Mouse (Mus musculus): ENCODE data around the gene Tomm20.
A peak's percentile ranks its signal among the peaks of the same experiment; 100 is the strongest.

The Tomm20 gene

DNA sequence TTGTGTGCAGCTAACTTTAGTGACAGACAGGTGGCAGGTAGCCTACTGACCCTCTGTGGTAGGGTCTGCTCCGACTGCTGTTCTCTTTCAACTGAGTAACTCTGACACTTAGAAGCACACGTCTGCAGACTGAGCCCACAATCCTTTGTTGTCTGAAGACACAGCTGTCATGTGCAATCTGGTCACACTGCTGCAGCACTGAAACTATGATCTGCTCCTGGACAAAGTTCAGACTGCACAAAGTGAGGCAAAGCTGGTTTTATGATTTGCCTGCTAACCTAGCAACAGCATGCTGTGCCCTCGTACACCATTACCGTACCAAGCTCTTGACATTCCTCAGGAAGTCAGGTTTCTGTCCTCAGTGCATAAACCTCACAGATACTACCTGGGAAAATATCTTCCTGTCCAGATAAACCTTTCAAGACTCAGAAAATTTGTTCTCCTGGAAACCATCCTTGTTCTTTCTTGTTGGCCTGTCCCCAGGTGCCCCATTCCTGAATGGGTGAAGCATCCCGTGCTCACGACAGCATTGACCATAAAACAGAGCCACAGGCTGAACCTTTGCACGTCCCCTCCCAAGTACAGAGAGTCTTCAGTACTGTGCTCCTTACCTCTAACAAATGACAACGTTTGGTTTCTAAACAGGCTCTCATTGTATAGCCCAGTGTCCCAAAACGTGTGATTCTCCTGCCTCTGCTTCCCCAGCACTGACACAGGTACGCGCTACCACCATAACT lies 6.4 kb upstream of the Tomm20 start:
- DNase-seq = no peak

DNA sequence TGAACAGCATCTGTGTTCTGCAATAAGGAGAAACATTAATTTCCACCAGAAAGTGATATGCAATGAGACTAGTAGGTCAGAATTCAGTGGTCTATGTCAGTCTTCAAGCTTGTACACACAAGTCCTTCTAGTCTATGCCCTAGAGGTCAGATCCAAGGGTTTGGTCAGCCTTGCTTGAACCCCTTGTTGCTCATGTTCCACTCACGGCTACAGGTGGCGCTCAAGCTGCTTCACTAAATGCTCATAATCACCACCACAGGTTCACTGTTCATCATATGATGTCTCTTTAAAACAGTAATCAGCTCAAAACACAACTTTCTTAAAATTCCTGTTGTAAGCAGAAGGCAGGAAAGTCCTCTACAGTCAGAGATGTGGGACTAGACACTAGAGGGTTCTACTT lies 3.9 kb upstream of the Tomm20 start:
- no peak for DNase-seq

DNA sequence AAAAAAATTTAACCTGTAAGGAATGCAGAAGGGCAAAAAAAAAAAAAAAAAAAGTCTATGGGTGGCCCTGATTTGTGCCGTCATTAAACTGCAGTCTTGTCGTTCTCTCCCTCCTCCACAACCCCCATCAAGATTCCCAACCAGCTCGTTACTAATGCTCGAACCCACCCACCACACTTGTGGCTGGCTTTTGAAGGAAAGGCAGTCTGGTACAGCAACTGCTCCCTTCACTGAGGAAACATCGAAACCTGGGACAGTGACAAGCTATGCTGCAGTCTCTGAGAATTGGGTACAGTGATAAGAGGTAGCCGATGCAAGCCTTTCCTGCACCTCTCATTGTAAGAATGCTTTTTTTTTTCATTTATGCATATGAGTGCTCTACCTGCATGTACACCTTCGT lies 800 bp upstream of the Tomm20 start:
- no peak for DNase-seq

DNA sequence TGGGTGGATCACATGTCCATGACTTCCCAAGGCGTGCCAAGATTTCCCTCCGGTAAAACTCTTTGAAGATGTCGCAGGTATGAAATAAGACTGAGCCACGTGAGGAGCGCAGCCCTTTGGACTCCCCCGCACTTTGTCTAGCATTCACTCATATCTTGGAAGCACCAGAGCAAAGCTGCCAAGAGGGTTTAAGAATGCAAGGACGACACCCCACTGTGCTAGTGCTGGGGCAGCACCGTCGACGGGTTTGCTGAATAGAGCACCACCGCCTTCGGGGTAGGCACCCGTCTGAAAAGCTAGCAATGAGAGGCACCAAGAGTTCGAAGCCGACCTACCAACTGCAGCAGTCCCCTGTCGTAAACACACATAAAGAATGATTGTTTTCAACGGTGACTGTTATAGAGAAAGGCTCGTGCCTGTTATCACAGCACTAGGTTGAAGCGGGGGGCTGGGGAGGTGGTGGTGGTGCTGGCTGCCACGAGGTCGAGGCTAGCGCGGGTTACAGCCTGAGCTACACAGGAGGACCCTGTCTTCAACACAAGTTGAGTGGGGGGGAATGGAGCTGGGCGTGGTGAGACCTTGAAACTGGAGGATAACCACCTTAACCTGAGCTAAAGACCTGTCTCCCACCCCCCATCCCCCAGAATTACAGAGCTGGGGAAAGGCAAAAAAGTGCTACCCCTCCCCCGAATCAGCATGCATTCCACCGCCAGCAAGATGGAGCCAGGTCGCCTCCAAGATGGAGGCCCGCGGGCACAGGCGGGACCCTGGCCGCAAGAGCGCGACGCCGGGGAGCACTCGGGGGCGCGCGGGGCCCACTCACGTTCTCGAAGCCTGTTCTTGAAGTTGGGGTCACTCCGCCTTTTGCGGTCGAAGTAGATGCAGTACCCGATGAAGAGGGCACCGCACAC lies 608 bp downstream of the Tomm20 start:
- peak; percentile 81 for DNase-seq

DNA sequence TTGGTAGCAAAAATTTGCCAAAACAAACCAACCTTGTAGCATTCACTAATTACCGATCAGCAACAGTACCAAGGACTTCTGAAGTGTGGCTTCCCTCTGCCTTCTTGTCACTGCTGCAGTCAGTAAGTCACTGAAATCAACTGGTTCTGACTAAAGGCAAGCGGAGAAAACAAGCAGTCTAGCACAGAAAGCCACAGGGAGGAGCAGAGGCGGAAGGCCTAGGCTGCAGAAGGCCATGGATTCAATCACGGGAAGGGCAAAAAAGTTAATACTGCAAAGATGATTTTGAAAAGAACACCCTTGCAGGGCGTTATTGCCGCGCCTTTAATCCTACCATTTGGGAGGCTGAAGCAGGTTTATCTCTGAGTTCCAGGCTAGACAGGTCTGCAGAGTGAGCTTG lies 2.1 kb downstream of the Tomm20 start:
- no peak for DNase-seq

DNA sequence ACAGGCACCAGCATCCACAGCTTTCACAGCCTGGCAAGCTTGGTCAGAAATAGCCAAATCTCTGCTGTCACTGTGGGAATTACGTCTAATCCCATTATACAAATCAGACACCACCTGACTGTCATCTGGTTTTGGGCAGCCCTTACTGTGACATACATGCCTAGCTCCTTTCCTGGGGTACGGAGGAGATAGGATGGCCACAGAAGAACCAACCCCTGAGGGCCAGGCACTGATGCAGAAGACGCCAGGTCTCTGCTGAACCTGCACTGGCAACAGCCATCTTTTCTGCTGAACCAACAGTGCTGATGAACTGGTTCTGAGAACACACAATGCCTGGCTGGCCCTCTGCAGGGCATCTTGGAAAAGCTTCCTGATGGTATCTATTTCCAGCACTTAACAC lies 8.3 kb downstream of the Tomm20 start:
- DNase-seq = no peak

DNA sequence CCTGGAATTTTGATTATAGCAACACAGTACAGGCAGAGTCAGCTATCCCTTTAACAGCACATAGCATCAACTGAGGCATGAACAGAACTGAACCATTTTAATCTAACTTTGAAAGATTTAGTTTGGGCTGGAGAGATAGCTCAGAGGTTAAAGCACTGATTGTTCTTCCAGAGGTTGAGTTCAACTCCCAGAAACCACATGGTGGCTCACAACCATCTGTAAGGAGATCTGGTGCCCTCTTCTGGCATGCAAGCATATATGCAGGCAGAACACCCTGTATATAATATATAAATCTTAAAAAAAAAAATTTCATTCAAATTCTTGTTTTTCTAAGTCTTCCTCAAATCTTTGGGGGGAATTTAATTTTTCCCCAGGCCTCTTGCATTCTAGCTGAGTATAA lies 9.7 kb downstream of the Tomm20 start:
- no peak for DNase-seq

DNA sequence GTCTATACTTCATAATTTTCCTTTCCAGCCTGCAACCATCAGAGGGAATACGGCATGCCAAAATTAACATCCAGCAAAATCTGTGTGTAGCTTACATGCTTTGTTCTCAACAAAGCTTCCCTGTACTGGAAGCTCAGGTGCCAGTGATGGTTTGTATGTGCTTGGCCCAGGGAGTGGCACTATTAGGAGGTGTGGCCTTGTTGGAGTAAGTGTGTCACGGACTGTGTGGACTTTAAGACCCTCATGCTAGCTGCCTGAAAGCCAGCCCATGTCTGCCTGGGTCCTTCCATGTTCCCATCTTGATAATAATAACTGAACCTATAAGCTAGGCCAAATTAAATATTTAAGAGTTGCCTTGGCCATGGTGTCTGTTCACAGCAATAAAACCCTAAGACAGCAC lies 10.3 kb downstream of the Tomm20 start:
- no peak for DNase-seq

DNA sequence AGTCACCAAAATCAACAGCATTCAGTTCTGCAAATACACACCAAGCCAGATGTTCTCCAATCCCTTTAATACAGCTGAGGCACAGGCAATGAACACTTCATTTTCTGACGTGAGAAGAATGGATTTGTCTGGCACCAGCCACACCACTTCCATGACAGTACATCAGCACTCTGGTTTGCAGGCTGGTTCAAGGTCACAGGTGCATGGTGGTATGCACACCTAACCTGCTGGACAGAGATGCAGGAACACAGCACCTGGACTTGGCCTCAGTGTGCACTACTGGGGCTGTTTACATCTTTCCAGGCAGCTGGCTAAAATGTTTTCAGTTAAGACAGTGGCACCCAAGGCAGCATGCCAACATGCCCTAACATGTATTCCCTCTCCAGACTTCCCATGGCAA lies 13.0 kb downstream of the Tomm20 start:
- DNase-seq = no peak

DNA sequence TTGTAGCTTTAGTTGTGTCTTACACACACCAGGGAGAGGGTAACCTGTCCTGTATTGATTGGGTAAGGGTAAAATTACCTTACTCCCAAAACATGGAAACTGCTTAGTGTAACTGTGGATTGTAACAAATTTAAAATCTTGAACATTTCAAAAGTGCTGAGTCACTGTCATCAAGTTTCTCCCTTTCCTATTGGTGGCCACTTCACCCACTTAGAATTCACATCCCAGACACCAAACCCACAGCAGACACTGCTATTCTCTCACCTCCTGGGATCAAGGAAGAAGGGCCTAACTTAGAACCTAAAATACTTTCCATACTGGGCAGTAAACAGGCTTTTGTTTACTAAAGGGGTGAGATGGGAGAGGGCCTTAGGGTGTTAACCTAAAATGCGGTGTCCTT lies 13.4 kb downstream of the Tomm20 start:
- no peak for DNase-seq

DNA sequence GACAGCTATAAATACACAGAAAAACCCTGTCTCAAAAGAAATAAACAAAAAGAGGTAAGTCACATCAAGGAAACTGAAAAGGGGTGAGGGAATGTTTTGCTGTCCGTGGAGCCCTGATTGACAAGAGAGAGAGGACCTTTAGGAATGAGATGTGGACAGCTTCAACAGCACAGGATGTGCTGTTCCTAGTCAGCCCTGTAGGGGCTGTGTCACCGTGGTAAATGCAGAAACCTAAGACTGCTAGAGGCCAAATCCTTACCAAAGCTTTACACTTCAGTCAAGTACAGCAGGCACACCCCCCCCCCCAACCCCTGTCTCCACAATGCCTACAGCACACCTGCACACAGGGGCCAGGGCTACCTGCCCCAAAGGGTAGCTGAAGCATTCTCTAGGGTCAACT lies 13.9 kb downstream of the Tomm20 start:
- DNase-seq = no peak

DNA sequence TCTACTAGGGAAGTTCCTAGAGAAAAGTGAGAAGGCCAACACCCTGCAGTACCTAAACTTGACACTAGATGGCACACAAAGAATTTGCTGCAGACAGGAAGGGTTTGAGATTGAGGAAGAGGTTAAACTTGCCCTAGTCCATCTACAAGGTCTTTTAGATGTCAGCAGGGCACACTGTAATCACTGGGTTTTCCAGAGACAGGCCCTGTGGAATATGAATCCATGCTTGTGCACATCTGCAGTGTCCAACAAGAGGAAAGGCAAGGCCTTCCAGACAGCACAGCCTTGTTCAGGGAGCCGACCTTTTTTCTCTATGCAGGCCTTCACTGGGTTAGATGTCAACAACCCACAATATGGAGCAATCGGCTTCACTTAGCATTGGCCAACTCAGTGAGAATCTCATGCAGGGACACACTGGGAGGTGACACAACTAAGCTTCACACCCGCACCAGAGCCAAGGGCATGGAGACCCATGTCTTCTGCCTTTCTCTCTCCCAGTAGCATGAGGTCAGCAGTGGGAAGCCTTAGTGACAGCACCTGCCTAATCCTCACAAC lies 16.0 kb downstream of the Tomm20 start:
- peak; percentile 68 for DNase-seq

DNA sequence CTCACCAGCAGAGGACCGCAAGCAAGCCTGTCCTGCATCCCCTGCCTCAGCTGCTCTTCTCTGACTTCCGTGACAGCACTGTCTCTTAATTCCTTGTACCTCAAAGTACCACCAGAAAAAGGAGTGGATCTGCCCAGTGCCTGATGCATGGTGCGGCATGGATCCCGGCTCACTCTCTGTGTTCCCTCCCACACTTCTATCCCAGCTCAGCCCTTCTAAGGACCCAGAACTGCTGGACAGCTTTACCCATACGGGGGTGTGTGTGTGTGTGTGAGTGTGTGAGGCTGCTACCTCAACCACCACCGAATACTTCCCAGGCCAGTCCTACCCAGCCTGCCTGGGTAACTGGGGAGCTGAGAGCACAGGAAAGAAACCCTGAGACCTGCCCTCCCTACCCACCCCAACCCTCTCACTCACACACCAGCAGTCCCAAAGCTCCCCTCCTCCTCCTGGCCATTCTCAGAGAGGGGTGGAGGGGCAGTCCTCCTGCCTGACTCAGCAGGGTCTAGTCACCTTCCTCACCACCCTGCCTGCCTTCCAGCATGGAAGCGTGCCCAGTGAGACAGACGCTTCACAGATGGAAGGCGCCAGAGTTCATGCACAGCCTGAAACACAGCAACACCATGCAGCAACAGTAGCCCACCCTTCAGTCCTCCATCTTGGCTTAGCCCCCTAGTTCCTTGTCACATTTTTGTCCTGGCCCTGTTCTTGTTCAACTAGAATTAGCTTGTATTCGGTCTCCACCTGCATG lies 16.7 kb downstream of the Tomm20 start:
- no peak for DNase-seq

DNA sequence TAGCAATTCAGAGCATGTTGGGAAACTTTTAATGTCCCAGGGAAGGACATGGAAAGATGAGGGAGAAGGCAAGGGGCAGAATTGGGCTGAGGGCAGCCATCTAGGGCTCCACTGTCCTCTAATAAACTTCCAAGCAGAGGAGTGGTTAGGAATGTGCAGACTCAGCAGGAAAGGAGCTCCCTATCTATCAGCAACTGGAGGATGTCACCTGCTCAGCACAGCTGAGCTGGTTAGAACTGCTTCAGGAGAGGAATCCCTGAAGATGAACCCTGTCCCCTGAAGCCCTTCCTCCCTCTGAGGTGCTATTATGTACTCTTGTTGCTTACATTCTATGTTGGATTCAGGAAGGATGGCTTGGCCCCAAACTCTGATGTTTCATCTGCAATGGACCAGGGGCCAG lies 17.6 kb downstream of the Tomm20 start:
- no peak for DNase-seq

DNA sequence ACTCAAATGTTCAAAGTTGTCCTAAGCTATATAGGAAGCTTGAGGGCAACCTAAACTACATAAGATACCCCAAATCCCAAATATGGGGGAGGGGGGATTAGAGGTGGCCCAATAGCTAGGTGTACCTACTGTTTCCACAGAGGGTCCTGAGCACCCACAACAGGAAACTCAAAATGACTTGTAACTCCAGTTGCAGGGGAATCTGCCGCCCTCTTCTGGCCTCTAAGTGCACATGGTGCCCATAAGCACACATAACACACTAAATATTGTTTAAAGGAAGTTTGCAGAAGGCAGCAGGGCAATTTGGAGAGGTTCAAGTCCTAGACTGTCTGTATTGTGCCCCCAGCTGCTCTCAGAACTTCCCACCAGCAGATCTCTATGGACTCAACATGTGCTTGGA lies 18.6 kb downstream of the Tomm20 start:
- peak; percentile 43 for DNase-seq

DNA sequence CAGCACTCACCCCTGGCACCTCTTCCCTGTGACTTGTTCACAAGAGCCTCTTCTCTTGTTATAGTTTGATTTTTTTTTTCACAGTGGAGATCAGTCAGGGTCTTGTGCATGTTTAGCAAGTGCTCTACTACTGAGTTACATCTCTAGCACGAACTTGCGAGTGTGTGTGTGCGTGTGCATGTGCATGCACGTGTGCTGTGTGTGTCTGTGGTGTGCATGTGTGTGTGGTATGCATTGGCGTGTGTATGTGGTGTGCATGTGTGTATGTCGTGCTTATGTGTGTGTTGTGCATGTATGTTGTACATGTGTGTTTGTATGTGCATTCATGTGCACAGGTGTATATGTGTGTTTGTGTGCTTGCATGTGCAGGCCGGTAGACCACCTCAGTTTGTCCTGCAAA lies 22.7 kb downstream of the Tomm20 start:
- DNase-seq = no peak

DNA sequence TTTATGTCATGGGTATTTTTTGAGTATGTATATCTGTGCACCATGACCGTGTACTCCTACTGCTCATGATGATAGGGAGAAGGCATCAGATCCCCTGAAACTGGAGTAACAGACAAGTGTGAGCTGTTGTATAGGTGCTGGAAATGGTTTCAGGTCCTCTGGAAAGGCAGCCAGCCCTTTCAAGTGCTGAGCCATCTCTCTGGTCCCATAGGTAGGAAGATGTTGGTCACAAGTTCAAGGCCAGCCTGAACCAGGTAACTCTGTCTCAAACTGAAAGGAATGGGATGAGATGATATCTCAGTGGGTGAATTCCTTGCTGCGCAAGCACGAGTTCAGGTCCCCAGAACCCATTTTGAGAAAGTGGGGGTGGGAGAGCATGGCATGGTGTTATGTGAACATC lies 24.2 kb downstream of the Tomm20 start:
- no peak for DNase-seq

DNA sequence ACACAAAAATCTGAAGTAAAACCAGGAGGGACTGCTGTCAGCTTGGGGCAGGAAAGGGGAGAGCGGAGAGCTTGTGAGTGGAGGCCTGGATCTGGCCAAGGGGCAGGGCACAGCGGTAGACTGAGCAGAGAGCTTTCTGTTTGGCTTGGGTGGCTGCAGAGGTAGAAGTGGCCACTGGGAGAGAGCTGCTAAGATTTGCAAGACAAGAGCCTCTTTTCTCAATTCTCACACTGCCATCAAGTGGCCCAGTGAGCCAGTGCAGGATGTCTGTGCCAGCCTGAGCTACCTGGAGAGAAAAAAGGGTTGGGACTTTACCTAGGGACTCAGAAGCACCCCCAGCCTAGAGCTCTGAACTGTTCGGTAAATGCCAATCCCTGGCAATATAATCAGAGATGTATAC lies 24.8 kb downstream of the Tomm20 start:
- DNase-seq = peak; percentile 81

DNA sequence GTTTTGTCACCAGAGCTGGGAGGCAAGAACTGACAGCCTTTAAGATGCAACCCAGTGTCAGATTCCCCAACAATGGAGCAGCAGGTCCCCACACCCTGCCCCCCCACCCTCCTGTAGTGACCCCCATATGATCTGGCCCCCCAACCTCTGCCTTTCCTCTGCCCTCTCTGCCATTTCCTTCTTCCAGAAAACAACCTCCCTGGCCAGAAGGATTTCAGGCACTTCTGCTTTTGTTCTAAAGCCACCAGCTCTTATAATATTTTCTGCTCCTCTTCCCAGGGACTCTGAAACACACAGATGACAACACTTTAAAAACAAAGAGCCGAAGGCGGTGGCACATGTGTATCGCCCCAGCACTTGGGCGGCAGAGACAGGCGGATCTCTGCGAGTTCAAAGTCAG lies 25.3 kb downstream of the Tomm20 start:
- DNase-seq = no peak

DNA sequence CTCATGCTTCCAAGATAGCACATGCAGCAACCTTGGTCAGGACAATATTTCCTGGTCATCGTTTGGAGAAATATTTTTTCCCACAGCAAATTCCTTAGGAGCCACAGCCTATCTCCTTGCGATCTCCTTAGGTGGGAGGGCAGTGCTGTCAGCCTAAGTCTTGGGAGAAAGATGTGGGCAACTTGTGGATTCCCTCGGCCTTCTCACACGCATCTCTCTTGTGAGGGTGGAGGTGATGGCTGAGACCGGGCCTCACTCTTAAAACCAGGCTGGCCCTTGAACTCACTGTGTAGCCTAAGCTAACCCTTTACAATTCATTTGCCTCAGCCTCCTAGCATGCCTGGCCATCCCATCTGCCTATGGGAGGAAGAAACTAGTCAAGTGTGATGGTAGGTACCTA lies 25.9 kb downstream of the Tomm20 start:
- no peak for DNase-seq

DNA sequence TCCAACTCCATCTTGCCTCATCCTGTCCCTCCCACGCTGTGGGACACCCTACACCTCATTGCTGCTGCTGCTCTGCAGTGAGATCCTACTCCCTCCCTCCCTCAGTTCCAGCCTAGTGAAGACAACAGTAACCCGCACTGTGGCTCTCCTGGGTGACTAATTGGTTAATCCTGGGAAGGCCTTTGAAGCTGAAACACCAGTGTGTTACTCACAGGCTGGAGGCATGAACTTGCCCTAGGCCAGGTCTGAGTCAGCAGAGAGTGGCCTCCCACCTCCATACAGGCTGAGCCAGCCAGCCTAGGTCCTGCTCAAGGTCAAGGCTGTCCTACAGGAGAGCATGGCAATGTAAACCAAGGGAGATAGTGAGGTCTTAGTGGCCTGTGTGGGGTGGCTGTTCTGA lies 26.4 kb downstream of the Tomm20 start:
- DNase-seq = no peak

DNA sequence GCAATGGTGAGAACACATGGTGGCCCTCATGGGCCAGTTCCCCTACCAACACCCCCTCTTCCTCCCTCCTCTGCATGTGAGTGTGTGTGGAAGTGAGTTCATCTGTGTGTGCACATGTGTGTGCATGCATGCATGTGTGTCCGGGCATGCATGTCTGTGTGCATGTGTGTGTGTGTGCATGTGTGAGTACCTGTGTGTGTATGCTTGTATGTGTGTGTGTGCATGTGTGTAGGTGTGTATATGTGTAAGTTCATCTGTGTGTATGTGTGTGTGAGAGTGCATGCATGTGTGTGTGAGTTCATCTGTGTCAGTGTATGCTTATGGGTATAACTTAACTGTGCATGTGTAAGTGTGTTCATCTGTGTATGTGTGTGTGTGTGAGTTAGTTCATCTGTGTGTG lies 27.3 kb downstream of the Tomm20 start:
- no peak for DNase-seq

DNA sequence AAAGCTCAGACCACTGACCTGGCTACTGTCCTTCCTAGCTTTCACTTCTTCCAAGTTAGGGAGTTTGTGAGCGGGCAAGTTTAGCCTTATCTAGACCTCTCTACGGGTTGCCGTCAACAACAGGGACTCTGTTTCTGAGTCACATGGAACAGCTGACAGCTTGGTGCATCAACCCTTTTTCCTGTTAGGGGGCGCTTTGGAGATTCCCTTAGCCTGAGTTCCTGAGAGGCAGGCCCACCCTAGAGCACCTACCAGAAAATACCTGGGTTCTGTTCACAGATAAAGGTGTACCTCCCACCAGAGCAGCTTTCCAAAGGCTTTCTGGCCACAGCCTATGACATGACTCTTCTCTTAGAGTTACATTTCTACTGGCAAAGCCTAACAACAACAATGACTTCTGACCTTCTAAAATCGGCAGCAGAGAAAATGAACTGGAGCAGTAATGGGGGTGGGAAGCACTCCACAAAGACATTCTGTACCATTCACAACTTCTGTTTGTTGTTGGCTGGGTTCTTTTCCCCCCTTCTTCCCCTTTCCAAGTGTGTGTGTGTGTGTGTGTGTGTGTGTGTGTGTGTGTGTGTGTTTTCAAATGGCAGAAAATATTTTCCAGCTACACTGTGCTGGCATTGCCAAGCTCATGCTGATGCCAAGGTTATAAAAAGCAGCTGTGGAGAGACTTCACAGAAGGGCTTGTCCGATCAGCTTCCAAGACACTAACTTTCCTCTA lies 28.3 kb downstream of the Tomm20 start:
- DNase-seq = no peak
